Mouse (Mus musculus) c-Kit-positive CD71-positive TER-119-negative erythroid progenitor cells, embryonic 14.5 days (primary cell): ENCODE data around the gene Atp6v0a2.

Source experiments
- DNase-seq: peaks from one replicate; pipeline ENCODE4 v3.0.0-alpha.2; 2013; ENCODE audit warnings: low read depth

The Atp6v0a2 gene

GRCm38 (mm10) chr5:124637300-124637699 lies 8.9 kb downstream of the Atp6v0a2 start:
- DNase-seq, result no peak

- no peak for DNase-seq
These were observed 9.5 kb downstream of the Atp6v0a2 start for GRCm38 (mm10) chr5:124637836-124638235.

GRCm38 (mm10) chr5:124713741-124714140 lies 85.4 kb downstream of the Atp6v0a2 start:
- DNase-seq, result no peak

- no peak for DNase-seq
These were observed 86.8 kb downstream of the Atp6v0a2 start for GRCm38 (mm10) chr5:124715135-124715534.

- DNase-seq, result no peak
These were observed 89.6 kb downstream of the Atp6v0a2 start for GRCm38 (mm10) chr5:124717969-124718368.

- no peak for DNase-seq
These were observed 90.0 kb downstream of the Atp6v0a2 start for GRCm38 (mm10) chr5:124718396-124718795.

GRCm38 (mm10) chr5:124723125-124723524 lies 94.7 kb downstream of the Atp6v0a2 start:
- no peak for DNase-seq

- no peak for DNase-seq
These were observed 96.6 kb downstream of the Atp6v0a2 start, which contains the start of gene Dnah10 for GRCm38 (mm10) chr5:124724997-124725396. Dnah10 (plus strand) TSS chr5:124725085.

GRCm38 (mm10) chr5:124729662-124730206 lies 101.4 kb downstream of the Atp6v0a2 start:
- peak; percentile 16 for DNase-seq

GRCm38 (mm10) chr5:124733961-124734360 lies 105.6 kb downstream of the Atp6v0a2 start:
- no peak for DNase-seq

GRCm38 (mm10) chr5:124741898-124742599 lies 113.7 kb downstream of the Atp6v0a2 start:
- DNase-seq, result no peak

GRCm38 (mm10) chr5:124743841-124744240 lies 115.5 kb downstream of the Atp6v0a2 start:
- no peak for DNase-seq

- DNase-seq, result no peak
These were observed 117.8 kb downstream of the Atp6v0a2 start for GRCm38 (mm10) chr5:124746220-124746619.

GRCm38 (mm10) chr5:124748296-124748695 lies 119.9 kb downstream of the Atp6v0a2 start:
- no peak for DNase-seq

GRCm38 (mm10) chr5:124751656-124752055 lies 123.3 kb downstream of the Atp6v0a2 start:
- DNase-seq, result no peak

- no peak for DNase-seq
These were observed 132.6 kb downstream of the Atp6v0a2 start for GRCm38 (mm10) chr5:124761011-124761410.

GRCm38 (mm10) chr5:124761787-124762186 lies 133.4 kb downstream of the Atp6v0a2 start:
- DNase-seq, result no peak
